Mouse (Mus musculus): ENCODE results near the gene Elmo2.

GRCm38 (mm10) chr2:165360861-165361260 lies 34.6 kb upstream of the Elmo2 start:
- TF ChIP-seq CTCF (conservative IDR thresholded peaks at IDR 0.05; ENCODE audit: insufficient read depth, insufficient read length, low read depth, low read length) (peak; percentile 90), POLR2A (IDR thresholded peaks at IDR 0.05; ENCODE audit: low read depth, low read length) (no peak)
